Mouse (Mus musculus): ENCODE results near the gene Acacb. TPM values are rescaled to one million over a fixed set of nuclear protein-coding genes. Genes with fewer than 3 reads are reported as not detected.

The Acacb gene
- polyA plus RNA-seq, 1 experiment from 2014 or later = 3.2 TPM

DNA sequence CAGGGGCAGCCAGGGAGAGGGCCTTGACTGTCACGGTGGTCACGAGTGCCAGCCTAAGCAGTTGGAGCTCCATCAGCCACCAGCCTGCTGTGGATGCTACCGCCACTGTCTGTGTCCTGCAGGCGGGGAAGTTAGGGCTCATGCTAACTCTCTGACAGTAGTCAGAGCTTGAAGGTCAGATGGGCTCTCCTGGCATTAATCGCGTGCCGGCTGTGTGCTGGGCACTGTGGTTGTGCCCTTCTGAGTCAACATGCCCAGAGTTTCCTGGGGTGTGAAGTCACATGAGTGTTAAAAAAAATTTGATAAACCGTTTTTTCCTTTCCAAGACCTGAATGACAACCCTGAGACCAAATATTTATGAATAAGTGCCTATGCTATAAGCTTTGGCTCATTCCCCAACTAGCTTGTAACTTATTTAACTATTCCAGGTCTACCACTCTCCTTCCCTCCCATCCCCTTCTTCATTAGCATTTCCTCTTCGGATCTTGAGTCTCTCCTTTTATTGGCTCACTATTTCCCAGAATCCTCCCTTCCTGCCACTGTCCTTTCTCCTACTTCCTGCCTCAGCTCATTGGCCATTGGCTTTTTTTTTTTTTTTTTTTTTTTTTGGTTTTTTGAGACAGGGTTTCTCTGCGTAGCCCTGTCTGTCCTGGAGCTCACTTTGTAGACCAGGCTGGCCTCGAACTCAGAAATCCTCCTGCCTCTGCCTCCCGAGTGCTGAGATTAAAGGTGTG lies 6.2 kb downstream of the Acacb start:
- H3K27ac ChIP-seq (ENCODE audit: low read length) = no peak overlapping the region
- no peak for ATAC-seq (ENCODE audit: insufficient read depth, low FRiP score)
- no peak overlapping the region for H3K4me3 ChIP-seq (replicated peaks; ENCODE audit: low read length)
- no peaks in the 10 kb centered on the region for H3K4me1 ChIP-seq (ENCODE audit: control insufficient read depth, insufficient read depth, low read length)
- WGBS = 69% methylated on average over 12 of the region's 12 CpGs
- no peaks in the 10 kb centered on the region for H3K36me3 ChIP-seq (ENCODE audit: control insufficient read depth, insufficient read depth, low read length)
- H3K4me2 ChIP-seq (ENCODE audit: low read depth, low read length) = no peak overlapping the region
- H3K9ac ChIP-seq (ENCODE audit: low read length) = no peak overlapping the region
- 0 out of 2 replicates have a peak, but pooled peaks cover 3% of the 10 kb centered on the region for H3K9me3 ChIP-seq (replicated peaks; ENCODE audit: control insufficient read depth, low read length)
- no peaks in the 10 kb centered on the region for H3K27me3 ChIP-seq (ENCODE audit: control insufficient read depth, insufficient read depth, low read length)

DNA sequence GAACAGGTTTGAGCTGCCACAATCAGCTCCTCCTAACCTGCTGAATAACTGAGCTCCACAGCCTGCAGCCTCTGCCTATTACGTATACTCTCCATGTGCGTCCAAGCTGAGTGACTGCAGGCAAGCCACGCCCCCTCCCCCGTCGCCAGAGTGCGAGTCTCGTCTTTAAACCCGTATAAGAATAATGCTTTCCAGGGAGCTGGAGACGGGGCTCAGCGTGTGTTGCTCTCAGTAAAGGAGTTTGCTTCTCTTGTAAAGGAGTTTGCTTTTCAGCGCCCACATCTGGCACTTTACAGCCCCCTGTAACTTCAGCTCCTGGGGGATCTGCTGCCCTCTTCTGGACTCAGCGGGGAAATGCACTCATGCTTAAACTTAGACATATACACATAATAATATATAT lies 7.2 kb downstream of the Acacb start:
- no peak for ATAC-seq (ENCODE audit: insufficient read depth, low FRiP score)

DNA sequence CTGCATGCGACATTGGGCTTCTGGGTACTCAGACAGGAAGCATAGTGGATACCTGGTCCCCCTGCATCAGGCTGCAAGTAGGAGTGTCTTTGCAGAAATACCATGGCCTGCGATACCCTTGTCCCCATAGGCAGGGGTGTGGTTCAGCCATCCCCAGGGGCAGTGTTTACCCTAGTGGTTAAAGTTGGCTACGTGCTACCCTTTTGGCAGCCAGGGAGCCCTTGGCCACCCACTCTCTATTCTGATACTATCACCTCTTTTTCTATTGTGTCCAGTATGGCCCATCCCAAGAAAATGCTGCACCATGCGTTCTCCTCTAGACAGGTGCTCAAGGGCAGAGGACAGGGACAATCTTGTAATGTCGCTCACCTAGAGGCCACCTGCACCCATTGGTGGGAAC lies 8.4 kb downstream of the Acacb start:
- no peaks in the 10 kb centered on the region for H3K27me3 ChIP-seq (ENCODE audit: control insufficient read depth, insufficient read depth, low read length)
- H3K4me2 ChIP-seq (ENCODE audit: low read depth, low read length) = no peak overlapping the region
- no peaks in the 10 kb centered on the region for H3K36me3 ChIP-seq (ENCODE audit: control insufficient read depth, insufficient read depth, low read length)
- no peaks in the 10 kb centered on the region for H3K4me1 ChIP-seq (ENCODE audit: control insufficient read depth, insufficient read depth, low read length)
- H3K4me3 ChIP-seq (replicated peaks; ENCODE audit: low read length) = no peak overlapping the region
- H3K9ac ChIP-seq (ENCODE audit: low read length) = no peak overlapping the region
- 0 out of 2 replicates have a peak, but pooled peaks cover 3% of the 10 kb centered on the region for H3K9me3 ChIP-seq (replicated peaks; ENCODE audit: control insufficient read depth, low read length)
- WGBS = 75% methylated on average over 5 of the region's 5 CpGs
- no peak for ATAC-seq (ENCODE audit: insufficient read depth, low FRiP score)
- H3K27ac ChIP-seq (ENCODE audit: low read length) = no peak overlapping the region

More for the DNA sequence above, 7.2 kb downstream of the Acacb start:
- H3K4me1 ChIP-seq (ENCODE audit: control insufficient read depth, insufficient read depth, low read length) = no peaks in the 10 kb centered on the region
- 6% methylated on average over 12 of the region's 12 CpGs for WGBS
- H3K9me3 ChIP-seq (replicated peaks; ENCODE audit: control insufficient read depth, low read length) = 0 out of 2 replicates have a peak, but pooled peaks cover 3% of the 10 kb centered on the region
- no peak overlapping the region for H3K9ac ChIP-seq (ENCODE audit: low read length)
- no peaks in the 10 kb centered on the region for H3K36me3 ChIP-seq (ENCODE audit: control insufficient read depth, insufficient read depth, low read length)
- H3K4me3 ChIP-seq (replicated peaks; ENCODE audit: low read length) = peak overlapping the region; percentile 26
- H3K27ac ChIP-seq (ENCODE audit: low read length) = no peak overlapping the region
- H3K27me3 ChIP-seq (ENCODE audit: control insufficient read depth, insufficient read depth, low read length) = no peaks in the 10 kb centered on the region
- no peak overlapping the region for H3K4me2 ChIP-seq (ENCODE audit: low read depth, low read length)

DNA sequence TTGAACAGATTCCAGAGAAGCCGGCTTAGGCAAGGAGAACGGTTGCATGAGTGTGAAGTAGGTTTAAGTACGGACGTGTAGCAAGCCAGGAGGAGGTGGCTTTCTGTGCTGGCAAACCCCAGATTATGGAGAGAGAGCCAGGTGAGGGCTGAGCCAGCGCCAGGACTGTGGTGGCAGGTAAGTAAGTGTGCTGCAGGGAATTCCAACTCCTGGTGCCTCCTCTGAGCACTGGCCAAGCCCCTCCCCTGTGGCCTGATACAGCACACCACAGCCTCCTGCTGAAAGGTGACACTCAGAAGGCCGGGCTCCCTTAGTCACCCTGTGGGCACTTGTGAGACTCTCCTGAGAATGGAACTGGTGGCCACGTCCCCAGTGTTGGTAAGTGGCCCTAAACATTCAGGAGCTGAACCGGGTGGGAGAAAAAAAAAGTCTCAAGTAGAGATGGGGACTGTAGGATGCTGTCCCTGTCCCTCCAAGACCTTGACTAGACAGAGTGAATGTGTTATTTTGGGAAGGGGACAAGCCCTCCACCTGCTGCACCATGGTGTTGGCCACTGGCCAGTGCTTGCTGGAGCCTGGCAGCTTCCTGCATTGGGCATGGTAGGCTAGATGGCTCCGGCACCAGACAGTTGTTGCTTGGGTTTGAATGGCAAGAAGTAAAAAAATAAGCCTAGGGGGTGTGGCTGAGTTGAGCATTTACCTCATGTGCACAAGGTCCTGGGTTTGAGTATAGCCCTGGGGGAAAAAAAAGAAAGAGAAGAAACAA lies 9.0 kb downstream of the Acacb start:
- WGBS = 51% methylated on average over 9 of the region's 9 CpGs
- 0 out of 2 replicates have a peak, but pooled peaks cover 3% of the 10 kb centered on the region for H3K9me3 ChIP-seq (replicated peaks; ENCODE audit: control insufficient read depth, low read length)
- H3K9ac ChIP-seq (ENCODE audit: low read length) = no peak overlapping the region
- H3K27me3 ChIP-seq (ENCODE audit: control insufficient read depth, insufficient read depth, low read length) = no peaks in the 10 kb centered on the region
- H3K4me2 ChIP-seq (ENCODE audit: low read depth, low read length) = no peak overlapping the region
- H3K4me3 ChIP-seq (replicated peaks; ENCODE audit: low read length) = no peak overlapping the region
- no peaks in the 10 kb centered on the region for H3K4me1 ChIP-seq (ENCODE audit: control insufficient read depth, insufficient read depth, low read length)
- no peak overlapping the region for H3K27ac ChIP-seq (ENCODE audit: low read length)
- H3K36me3 ChIP-seq (ENCODE audit: control insufficient read depth, insufficient read depth, low read length) = no peaks in the 10 kb centered on the region
- ATAC-seq (ENCODE audit: insufficient read depth, low FRiP score) = peak; percentile 64

DNA sequence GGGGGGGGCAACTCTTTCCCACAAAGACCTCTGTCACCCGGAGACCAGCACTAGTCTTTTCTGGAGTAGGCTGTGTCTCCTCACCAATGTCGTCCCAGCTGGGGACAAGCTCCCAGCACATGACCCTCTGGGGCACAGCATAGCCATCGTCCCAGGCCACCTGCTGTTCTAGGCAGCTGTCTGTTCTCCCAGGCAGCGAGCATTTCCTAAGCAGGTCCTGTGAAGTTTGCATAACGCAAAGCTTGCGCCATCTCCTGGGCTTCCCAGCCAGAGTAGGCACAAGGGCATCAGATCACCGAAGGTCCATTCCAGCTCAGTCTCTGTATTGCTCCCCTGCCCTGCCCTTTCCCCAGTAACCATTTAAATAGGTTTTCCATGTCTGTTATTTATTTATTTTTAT lies 10.9 kb downstream of the Acacb start:
- H3K9me3 ChIP-seq (replicated peaks; ENCODE audit: control insufficient read depth, low read length) = 0 out of 2 replicates have a peak, but pooled peaks cover 3% of the 10 kb centered on the region
- no peak overlapping the region for H3K27ac ChIP-seq (ENCODE audit: low read length)
- no peaks in the 10 kb centered on the region for H3K36me3 ChIP-seq (ENCODE audit: control insufficient read depth, insufficient read depth, low read length)
- WGBS = 52% methylated on average over 7 of the region's 7 CpGs
- no peak overlapping the region for H3K4me2 ChIP-seq (ENCODE audit: low read depth, low read length)
- no peak for ATAC-seq (ENCODE audit: insufficient read depth, low FRiP score)
- H3K4me1 ChIP-seq (ENCODE audit: control insufficient read depth, insufficient read depth, low read length) = no peaks in the 10 kb centered on the region
- H3K4me3 ChIP-seq (replicated peaks; ENCODE audit: low read length) = no peak overlapping the region
- no peaks in the 10 kb centered on the region for H3K27me3 ChIP-seq (ENCODE audit: control insufficient read depth, insufficient read depth, low read length)
- H3K9ac ChIP-seq (ENCODE audit: low read length) = no peak overlapping the region

DNA sequence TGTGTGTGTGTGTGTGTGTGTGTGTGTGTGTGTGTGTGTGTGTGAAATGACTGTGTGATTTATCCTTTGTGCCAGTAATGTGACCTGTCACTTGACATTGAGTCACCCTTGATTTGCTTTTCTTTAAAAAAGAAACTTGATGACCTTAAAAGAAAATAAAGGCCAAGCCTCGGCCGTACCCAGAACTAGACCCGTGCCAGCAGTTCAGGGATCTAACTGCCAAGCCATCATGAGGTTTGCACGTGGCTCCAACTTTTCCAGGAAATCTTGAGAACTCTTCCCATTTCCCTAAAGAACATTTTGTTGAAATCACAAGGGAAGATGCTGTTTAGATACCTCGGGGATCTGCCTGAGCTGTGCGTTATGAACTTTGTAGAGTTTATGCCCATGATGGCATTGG lies 15.1 kb downstream of the Acacb start:
- Histone ChIP-seq H3K27me3 (ENCODE audit: control insufficient read depth, insufficient read depth, low read length) (no peaks in the 10 kb centered on the region), H3K9me3 (replicated peaks; ENCODE audit: control insufficient read depth, low read length) (no peaks in the 10 kb centered on the region), H3K4me2 (ENCODE audit: low read depth, low read length) (no peak overlapping the region), H3K4me1 (ENCODE audit: control insufficient read depth, insufficient read depth, low read length) (no peaks in the 10 kb centered on the region), H3K36me3 (ENCODE audit: control insufficient read depth, insufficient read depth, low read length) (no peaks in the 10 kb centered on the region), H3K4me3 (replicated peaks; ENCODE audit: low read length) (no peak overlapping the region), H3K9ac (ENCODE audit: low read length) (no peak overlapping the region), H3K27ac (ENCODE audit: low read length) (no peak overlapping the region)
- ATAC-seq (ENCODE audit: insufficient read depth, low FRiP score) = no peak
- WGBS = 81% methylated on average over 6 of the region's 6 CpGs

DNA sequence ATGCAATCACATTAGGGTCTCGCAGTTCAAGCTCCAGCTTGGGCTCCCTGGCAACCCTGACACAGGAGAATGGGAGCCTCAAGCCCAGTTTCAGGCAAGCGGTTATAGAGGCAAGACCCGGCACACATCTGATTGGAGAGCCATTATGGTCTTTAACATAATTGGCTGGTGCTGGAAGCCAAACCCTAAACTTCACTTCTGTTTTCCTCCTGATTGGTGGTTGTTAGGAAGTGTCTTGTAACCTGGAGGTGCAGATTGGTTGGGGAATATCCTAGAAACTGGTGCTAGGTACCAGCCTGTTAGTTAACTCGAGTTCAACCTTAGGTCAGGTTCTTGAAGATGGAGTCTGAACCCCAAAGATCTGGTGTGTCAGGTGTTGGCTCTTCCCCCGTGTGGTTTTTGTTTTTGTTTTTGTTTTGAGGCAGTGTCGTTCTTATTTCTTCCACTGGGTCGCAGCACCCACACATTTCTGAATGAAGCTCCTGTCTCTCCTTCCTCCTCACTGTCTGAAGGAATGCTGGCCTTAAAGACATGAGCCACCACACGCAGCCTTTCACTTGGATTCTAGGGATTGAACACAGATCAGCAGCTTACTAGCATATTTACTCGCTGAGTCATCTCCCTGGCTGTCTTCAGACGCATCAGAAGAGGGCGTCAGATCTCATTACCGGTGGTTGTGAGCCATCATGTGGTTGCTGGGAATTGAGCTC lies 15.9 kb downstream of the Acacb start:
- Histone ChIP-seq H3K4me3 (replicated peaks; ENCODE audit: low read length) (no peak overlapping the region), H3K4me1 (ENCODE audit: control insufficient read depth, insufficient read depth, low read length) (no peaks in the 10 kb centered on the region), H3K27ac (ENCODE audit: low read length) (no peak overlapping the region), H3K27me3 (ENCODE audit: control insufficient read depth, insufficient read depth, low read length) (no peaks in the 10 kb centered on the region), H3K9ac (ENCODE audit: low read length) (no peak overlapping the region), H3K9me3 (replicated peaks; ENCODE audit: control insufficient read depth, low read length) (no peaks in the 10 kb centered on the region), H3K4me2 (ENCODE audit: low read depth, low read length) (no peak overlapping the region), H3K36me3 (ENCODE audit: control insufficient read depth, insufficient read depth, low read length) (no peaks in the 10 kb centered on the region)
- no peak for ATAC-seq (ENCODE audit: insufficient read depth, low FRiP score)
- 43% methylated on average over 12 of the region's 12 CpGs for WGBS

DNA sequence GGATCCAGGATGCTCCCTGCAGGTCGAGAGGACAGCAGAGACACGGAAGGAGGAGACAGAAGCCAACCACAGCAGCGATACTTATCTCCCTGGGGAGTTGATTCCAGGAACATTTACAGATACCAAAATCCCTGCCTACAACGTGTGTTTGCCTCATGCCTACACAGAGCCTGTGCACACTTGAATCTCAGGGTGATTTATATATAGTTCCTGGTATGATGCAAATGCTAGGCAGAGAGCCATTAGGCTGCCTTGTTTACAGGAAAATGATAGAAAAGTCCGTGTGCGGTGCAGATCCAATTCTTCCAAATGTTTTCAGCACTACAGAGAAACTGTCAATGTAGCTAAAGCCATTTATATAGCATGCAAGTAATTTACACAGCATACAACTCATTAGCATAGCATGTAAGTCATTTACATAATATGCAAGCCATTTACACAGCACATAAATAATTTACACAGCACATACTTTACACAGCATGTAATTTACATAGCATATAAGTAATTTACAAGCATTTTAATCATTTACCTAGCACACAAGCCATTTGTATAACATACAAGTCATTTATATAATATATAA lies 16.9 kb downstream of the Acacb start:
- Histone ChIP-seq H3K4me1 (ENCODE audit: control insufficient read depth, insufficient read depth, low read length) (no peaks in the 10 kb centered on the region), H3K9me3 (replicated peaks; ENCODE audit: control insufficient read depth, low read length) (no peaks in the 10 kb centered on the region), H3K27ac (ENCODE audit: low read length) (no peak overlapping the region), H3K27me3 (ENCODE audit: control insufficient read depth, insufficient read depth, low read length) (no peaks in the 10 kb centered on the region), H3K9ac (ENCODE audit: low read length) (no peak overlapping the region), H3K4me3 (replicated peaks; ENCODE audit: low read length) (no peak overlapping the region), H3K4me2 (ENCODE audit: low read depth, low read length) (no peak overlapping the region), H3K36me3 (ENCODE audit: control insufficient read depth, insufficient read depth, low read length) (no peaks in the 10 kb centered on the region)
- ATAC-seq (ENCODE audit: insufficient read depth, low FRiP score) = no peak
- WGBS = 51% methylated on average over 6 of the region's 6 CpGs
